Mouse (Mus musculus): ENCODE results near the gene Cul4a.

Cul4a gene

GRCm38 (mm10) chr8:13132220-13132619, 26.8 kb downstream of the Cul4a start:
- DNase-seq (ENCODE audit: low read depth, low spot score): peak; percentile 52

GRCm38 (mm10) chr8:13139641-13140182, 34.3 kb downstream of the Cul4a start:
- DNase-seq (ENCODE audit: low read depth, low spot score): no peak

- DNase-seq (ENCODE audit: low read depth, low spot score): no peak
These were observed 36.3 kb downstream of the Cul4a start for GRCm38 (mm10) chr8:13141681-13142080.

GRCm38 (mm10) chr8:13148476-13148875, 43.1 kb downstream of the Cul4a start:
- peak; percentile 60 for DNase-seq (ENCODE audit: low read depth, low spot score)

- DNase-seq (ENCODE audit: low read depth, low spot score): no peak
These were observed 43.9 kb downstream of the Cul4a start for GRCm38 (mm10) chr8:13149287-13149686.

- no peak for DNase-seq (ENCODE audit: low read depth, low spot score)
These were observed 44.4 kb downstream of the Cul4a start for GRCm38 (mm10) chr8:13149866-13150265.

- peak; percentile 87 for DNase-seq (ENCODE audit: low read depth, low spot score)
These were observed 45.5 kb downstream of the Cul4a start for GRCm38 (mm10) chr8:13150929-13151328.

GRCm38 (mm10) chr8:13154099-13154498, 48.7 kb downstream of the Cul4a start:
- no peak for DNase-seq (ENCODE audit: low read depth, low spot score)

GRCm38 (mm10) chr8:13155358-13155757, 49.9 kb downstream of the Cul4a start:
- no peak for DNase-seq (ENCODE audit: low read depth, low spot score)

- DNase-seq (ENCODE audit: low read depth, low spot score): peak; percentile 75
These were observed 51.1 kb downstream of the Cul4a start for GRCm38 (mm10) chr8:13156327-13157097.

GRCm38 (mm10) chr8:13158718-13159376, 53.4 kb downstream of the Cul4a start, which contains the start of gene Lamp1:
TSS of gene Lamp1 (plus strand) at chr8:13159161.
- DNase-seq (ENCODE audit: low read depth, low spot score): peak; percentile 100

- no peak for DNase-seq (ENCODE audit: low read depth, low spot score)
These were observed 54.0 kb downstream of the Cul4a start for GRCm38 (mm10) chr8:13159377-13159881.

GRCm38 (mm10) chr8:13160691-13161090, 55.3 kb downstream of the Cul4a start:
- DNase-seq (ENCODE audit: low read depth, low spot score): no peak

GRCm38 (mm10) chr8:13162098-13162497, 56.7 kb downstream of the Cul4a start:
- no peak for DNase-seq (ENCODE audit: low read depth, low spot score)

- DNase-seq (ENCODE audit: low read depth, low spot score): no peak
These were observed 58.1 kb downstream of the Cul4a start for GRCm38 (mm10) chr8:13163563-13163962.

GRCm38 (mm10) chr8:13164361-13164760, 58.9 kb downstream of the Cul4a start:
- DNase-seq (ENCODE audit: low read depth, low spot score): no peak

- DNase-seq (ENCODE audit: low read depth, low spot score): no peak
These were observed 65.1 kb downstream of the Cul4a start for GRCm38 (mm10) chr8:13170510-13170909.

- no peak for DNase-seq (ENCODE audit: low read depth, low spot score)
These were observed 68.9 kb downstream of the Cul4a start for GRCm38 (mm10) chr8:13174305-13174704.

- no peak for DNase-seq (ENCODE audit: low read depth, low spot score)
These were observed 69.4 kb downstream of the Cul4a start for GRCm38 (mm10) chr8:13174811-13175210.

- DNase-seq (ENCODE audit: low read depth, low spot score): no peak
These were observed 70.2 kb downstream of the Cul4a start for GRCm38 (mm10) chr8:13175650-13176049.

- no peak for DNase-seq (ENCODE audit: low read depth, low spot score)
These were observed 71.9 kb downstream of the Cul4a start for GRCm38 (mm10) chr8:13177173-13177852.

- DNase-seq (ENCODE audit: low read depth, low spot score): no peak
These were observed 72.7 kb downstream of the Cul4a start for GRCm38 (mm10) chr8:13178137-13178536.

Data from skeletal muscle tissue, adult 2 months (tissue).